Comparison of ENCODE assay signal across 7 mouse cellular contexts in the genomic region with DNA sequence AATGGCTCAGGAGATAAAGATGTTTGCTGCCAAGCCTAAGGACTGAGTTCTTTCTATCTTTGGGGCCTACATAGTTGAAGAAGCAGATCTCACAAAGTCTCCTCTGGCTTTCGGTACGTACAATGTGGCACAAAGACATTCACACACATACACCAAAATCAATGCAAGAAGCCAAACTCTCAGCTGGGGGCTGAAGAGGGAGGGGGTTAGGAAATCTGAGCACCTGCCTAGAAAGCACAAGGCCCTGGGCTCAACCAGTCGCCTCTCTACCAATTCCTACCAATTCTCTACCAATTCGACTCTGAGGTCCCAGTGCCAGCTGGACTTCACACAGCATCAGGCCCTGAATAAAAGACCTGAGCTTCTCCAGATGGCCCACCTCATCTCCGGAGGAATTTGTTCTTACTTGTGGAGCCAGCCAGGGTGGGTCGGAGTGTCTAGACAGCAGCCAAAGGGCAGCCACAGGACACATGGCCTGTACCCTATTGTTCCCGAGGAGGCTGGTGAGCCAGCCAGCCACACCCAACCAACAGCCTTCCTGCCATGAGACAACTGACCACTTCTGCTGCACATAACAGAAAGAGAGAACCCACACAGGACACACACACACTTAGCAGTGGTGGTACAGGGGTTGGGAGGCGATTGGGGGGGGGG. TPM values are rescaled to one million over a fixed set of nuclear protein-coding genes. Genes with fewer than 3 reads are reported as not detected.
A peak's percentile ranks its signal among the peaks of the same experiment; 100 is the strongest.
DNase-seq lines count a peak whose midpoint lies in the region; ATAC-seq and TF ChIP-seq lines count a peak whose summit lies in the region.

No protein-coding gene starts in this region.

- no peaks in the 10 kb centered on the region for H3K27me3 ChIP-seq in embryonic facial prominence, embryonic 12.5 days
- H3K27me3 ChIP-seq in hindbrain, embryonic 15.5 days, result no peaks in the 10 kb centered on the region
- H3K27me3 ChIP-seq in small intestine, adult 2 months (ENCODE audit: control insufficient read depth, insufficient read depth, low read length), result no peaks in the 10 kb centered on the region

- no peak for ATAC-seq in embryonic facial prominence, embryonic 12.5 days (ENCODE audit: insufficient number of reproducible peaks, insufficient read depth, low FRiP score, low TSS enrichment)
- no peak; the same call in 1 of the 2 replicates for ATAC-seq in hindbrain, embryonic 15.5 days (ENCODE audit: low FRiP score, low read depth)

- 66% methylated on average over 8 of the region's 8 CpGs for WGBS in embryonic facial prominence, embryonic 12.5 days
- WGBS in hindbrain, embryonic 15.5 days, result 50% methylated on average over 8 of the region's 8 CpGs
- 55% methylated on average over 8 of the region's 8 CpGs for WGBS in small intestine, adult 2 months

- no peak overlapping the region for H3K4me2 ChIP-seq in embryonic facial prominence, embryonic 12.5 days (replicated peaks)
- H3K4me2 ChIP-seq in hindbrain, embryonic 15.5 days, result no peak overlapping the region

- no peak overlapping the region for H3K4me3 ChIP-seq in embryonic facial prominence, embryonic 12.5 days
- no peak overlapping the region for H3K4me3 ChIP-seq in hindbrain, embryonic 15.5 days
- no peak overlapping the region for H3K4me3 ChIP-seq in small intestine, adult 2 months (ENCODE audit: low read depth, low read length)

- DNase-seq in ZHBTc4 (ENCODE audit: low read depth, low spot score), result peak; percentile 49
- DNase-seq in lung, adult 18-20 months, result peak; percentile 76 to 85
- no peak for DNase-seq in testis, postnatal 10 days (ENCODE audit: low spot score)
- no peak for DNase-seq in B cell, adult 2 months

- peaks cover 59% of the 10 kb centered on the region for H3K4me1 ChIP-seq in embryonic facial prominence, embryonic 12.5 days
- H3K4me1 ChIP-seq in hindbrain, embryonic 15.5 days (replicated peaks), result peaks cover 78% of the 10 kb centered on the region
- peaks cover 11% of the 10 kb centered on the region; the same call in 1 of the 2 replicates for H3K4me1 ChIP-seq in small intestine, adult 2 months (ENCODE audit: control insufficient read depth, insufficient read depth, insufficient read length, low read length)

- H3K9me3 ChIP-seq in embryonic facial prominence, embryonic 12.5 days, result no peaks in the 10 kb centered on the region
- H3K9me3 ChIP-seq in hindbrain, embryonic 15.5 days, result no peaks in the 10 kb centered on the region

- H3K9ac ChIP-seq in embryonic facial prominence, embryonic 12.5 days, result 0 out of 2 replicates have a peak overlapping the region, but pooled peaks have one; percentile 10
- no peak overlapping the region for H3K9ac ChIP-seq in hindbrain, embryonic 15.5 days

- no peak for TF ChIP-seq POLR2A in small intestine, adult 2 months (IDR thresholded peaks at IDR 0.05; ENCODE audit: low read depth, low read length)

- peaks cover 10% of the 10 kb centered on the region for H3K36me3 ChIP-seq in embryonic facial prominence, embryonic 12.5 days
- peaks cover 1% of the 10 kb centered on the region; the same call in 1 of the 2 replicates for H3K36me3 ChIP-seq in hindbrain, embryonic 15.5 days
- peaks cover 14% of the 10 kb centered on the region for H3K36me3 ChIP-seq in small intestine, adult 2 months (ENCODE audit: control insufficient read depth, insufficient read depth, low read length)

- TF ChIP-seq CTCF in small intestine, adult 2 months (IDR thresholded peaks at IDR 0.05; ENCODE audit: extremely low read depth, insufficient read length, insufficient replicate concordance, low read depth, low read length), result no peak

- peak overlapping the region; percentile 69 for H3K27ac ChIP-seq in embryonic facial prominence, embryonic 12.5 days
- peak overlapping the region; percentile 81 for H3K27ac ChIP-seq in hindbrain, embryonic 15.5 days (replicated peaks)
- H3K27ac ChIP-seq in small intestine, adult 2 months (ENCODE audit: insufficient read depth, low read depth, low read length), result peak overlapping the region; percentile 78

RNA-seq across cellular contexts. Expression of a gene that starts 30.2 kb away (rescaled TPM):
- polyA plus RNA-seq in embryonic facial prominence, embryonic 12.5 days (2016; fragmentation: Nextera tagmentation; extraction: Ambion mirVana), result 58.9 and 64.2 TPM in 2 replicates
- 71.8 and 79.2 TPM in 2 replicates for polyA plus RNA-seq in hindbrain, embryonic 15.5 days (2015; fragmentation: Nextera tagmentation; extraction: Ambion mirVana)
- polyA plus RNA-seq in small intestine, adult 2 months (2012; rRNA removed), result 9.7 and 17.4 TPM in 2 replicates

Comparison
In these comparisons a context has a peak if more than half of its experiments do, and no peak if none do; other contexts are left out.
1. DNase-seq: peak in ZHBTc4 (single experiment) and lung, adult 18-20 months (2 of 2); none in testis, postnatal 10 days (single experiment) and B cell, adult 2 months (0 of 2).
2. Peak in every context shown above with its lines, with median percentiles within 50 percentile points of each other: H3K27ac ChIP-seq.